Mouse (Mus musculus): ENCODE results near the gene Csgalnact2.

- TF ChIP-seq POLR2A (IDR thresholded peaks at IDR 0.05; ENCODE audit: control insufficient read depth, low read depth, low read length) (no peak), CTCF (IDR thresholded peaks at IDR 0.05; ENCODE audit: control insufficient read depth, insufficient read depth, insufficient replicate concordance, low read depth, low read length) (no peak)
Observed at GRCm38 (mm10) chr6:118078751-118079150, 60.2 kb downstream of the Csgalnact2 start.
